Mouse (Mus musculus) kidney, embryonic 14.5 days (tissue): ENCODE measurements around the gene Prdm15. TPM values are rescaled to one million over a fixed set of nuclear protein-coding genes. Genes with fewer than 3 reads are reported as not detected.

Source experiments
- microRNA-seq: library from miRNA; unstranded; fragments of <30 nt; microRNA quantifications from one replicate; pipeline ENCODE4, GENCODE M21; 2016
- polyA plus RNA-seq: library from polyadenylated mRNA; unstranded; fragments of >200 nt; fragmentation: Nextera tagmentation; extraction: Ambion mirVana; gene quantifications from 2 replicates; pipeline ENCODE4 v1.2.1, GENCODE M21; 2014

Gene Prdm15
- polyA plus RNA-seq, 1 experiment from 2014 or later: 14.4 TPM

Small RNA genes lying within 50 kb of the gene (microRNA-seq; reads per million reads assigned to microRNA genes)
- gene Mir6964: not detected

Other genes starting within 250 kb of the Prdm15 start
- gene Tmprss2, start 240.7 kb downstream of the Prdm15 start, polyA plus RNA-seq: 10.6 and 21.2 TPM in 2 replicates
- 4.6 and 7.7 TPM in 2 replicates for gene Ripk4, start 88.1 kb downstream of the Prdm15 start, polyA plus RNA-seq
- gene C2cd2, start 110.7 kb upstream of the Prdm15 start, polyA plus RNA-seq: 12.6 and 20.6 TPM in 2 replicates
- 12.3 and 14.1 TPM in 2 replicates for gene Zbtb21, start 110.8 kb upstream of the Prdm15 start, polyA plus RNA-seq
- 28.8 and 29.3 TPM in 2 replicates for gene B230307C23Rik, start 145.5 kb upstream of the Prdm15 start, polyA plus RNA-seq
- 29.0 and 32.4 TPM in 2 replicates for gene A630089N07Rik, start 230.6 kb upstream of the Prdm15 start, polyA plus RNA-seq